Mouse (Mus musculus): ENCODE results near the gene Trpv2.

GRCm38 (mm10) chr11:62540167-62540566 lies 34.1 kb upstream of the Trpv2 start:
- TF ChIP-seq CTCF (conservative IDR thresholded peaks at IDR 0.05; ENCODE audit: low read length) (no peak), POU5F1 (IDR thresholded peaks at IDR 0.05; ENCODE audit: borderline replicate concordance, low read length) (no peak)
